Mouse (Mus musculus) layer of hippocampus, postnatal 10 days (tissue): ENCODE data around the gene Actb. TPM values are rescaled to one million over a fixed set of nuclear protein-coding genes. Genes with fewer than 3 reads are reported as not detected.

ENCODE experiments used
- DNase-seq, 2 experiments: peaks; one replicate each; pipeline ENCODE4 v3.0.0; 2021; ENCODE audit warnings: low spot score in 2 of 2
- total RNA-seq, 2 experiments: library from RNA; stranded (reverse); gene quantifications; 2 replicates each; pipeline ENCODE4 v1.2.3; 2021

Gene Actb
- total RNA-seq, 2 experiments from 2014 or later, result 4,137 to 4,167 TPM

DNA sequence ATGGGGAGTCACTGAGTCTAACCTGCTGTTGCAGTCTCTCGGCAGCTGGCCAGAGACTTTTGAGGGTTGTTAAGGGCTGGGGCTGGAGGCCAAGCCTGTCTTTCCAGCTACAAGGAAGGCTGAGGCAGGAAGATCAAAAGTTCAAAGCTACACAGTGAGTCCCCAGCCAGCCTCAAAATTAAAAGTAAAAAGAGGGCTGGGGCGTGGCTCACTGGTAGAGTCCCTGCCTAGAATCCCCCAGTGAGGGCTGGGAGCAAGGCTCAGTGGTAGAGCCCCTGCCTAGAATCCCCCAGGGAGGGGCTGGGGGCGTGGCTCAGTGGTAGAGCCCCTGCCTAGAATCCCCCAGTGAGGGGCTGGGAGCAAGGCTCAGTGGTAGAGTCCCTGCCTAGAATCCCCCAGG, 17.2 kb upstream of the Actb start:
- DNase-seq, result no peak

- DNase-seq, result no peak
These were observed 15.7 kb upstream of the Actb start for GRCm38 (mm10) chr5:142922251-142922650.

DNA sequence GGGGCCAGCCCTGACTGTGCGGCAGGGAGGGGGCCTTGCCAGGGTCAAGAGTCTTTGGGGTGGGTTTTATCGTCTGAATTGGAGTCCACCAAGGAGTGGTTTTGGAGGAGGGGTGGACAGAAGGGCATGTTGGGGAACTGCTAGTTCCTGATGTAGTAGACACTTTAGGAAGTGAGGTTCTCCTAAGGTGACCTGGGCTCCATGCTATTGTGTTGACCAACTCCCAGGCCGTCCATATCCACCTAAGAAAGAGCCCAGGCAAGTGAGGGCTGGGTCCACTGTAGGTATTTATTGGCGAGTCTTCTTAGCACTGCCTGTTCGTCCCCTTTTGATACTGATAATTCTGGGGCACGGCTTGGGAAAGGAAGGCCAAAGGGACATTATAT, 14.5 kb upstream of the Actb start:
- no peak for DNase-seq

DNA sequence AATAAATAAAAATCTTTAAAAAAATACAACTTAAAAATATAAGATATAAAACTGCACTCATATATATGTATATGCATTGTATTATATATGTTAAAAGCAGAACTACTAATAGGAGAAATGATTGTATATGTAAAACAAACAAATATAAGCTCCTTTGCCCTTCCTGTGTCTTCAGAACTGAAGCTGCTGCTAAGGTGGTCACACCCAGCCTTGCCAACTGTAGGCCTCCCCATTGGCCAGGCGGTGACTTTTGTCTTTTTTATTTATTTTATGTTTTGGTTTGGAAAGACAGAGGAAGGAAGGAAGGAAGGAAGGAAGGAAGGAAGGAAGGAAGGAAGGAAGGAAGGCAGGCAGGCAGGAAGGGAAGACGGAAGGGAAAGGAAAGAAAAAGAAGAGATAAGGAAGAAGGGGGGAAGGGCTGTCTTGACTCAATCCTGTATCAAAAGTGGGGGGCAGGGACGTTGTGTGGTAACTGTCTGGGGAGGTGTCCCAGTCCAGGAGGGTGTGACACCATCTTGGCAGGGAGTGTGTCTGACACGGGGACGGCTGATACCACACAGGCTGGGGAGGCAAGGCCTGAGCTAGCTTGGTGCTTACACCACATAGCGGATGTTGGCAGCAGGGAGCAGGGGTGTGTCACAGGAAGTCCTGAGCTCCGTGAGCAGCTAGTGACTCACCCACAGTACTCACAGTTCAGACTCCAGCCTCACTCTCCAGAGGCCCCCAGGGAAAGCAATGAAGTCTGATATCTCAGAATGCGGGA, 13.9 kb upstream of the Actb start:
- no peak for DNase-seq

GRCm38 (mm10) chr5:142917402-142917801, 10.8 kb upstream of the Actb start:
- DNase-seq, result no peak

DNA sequence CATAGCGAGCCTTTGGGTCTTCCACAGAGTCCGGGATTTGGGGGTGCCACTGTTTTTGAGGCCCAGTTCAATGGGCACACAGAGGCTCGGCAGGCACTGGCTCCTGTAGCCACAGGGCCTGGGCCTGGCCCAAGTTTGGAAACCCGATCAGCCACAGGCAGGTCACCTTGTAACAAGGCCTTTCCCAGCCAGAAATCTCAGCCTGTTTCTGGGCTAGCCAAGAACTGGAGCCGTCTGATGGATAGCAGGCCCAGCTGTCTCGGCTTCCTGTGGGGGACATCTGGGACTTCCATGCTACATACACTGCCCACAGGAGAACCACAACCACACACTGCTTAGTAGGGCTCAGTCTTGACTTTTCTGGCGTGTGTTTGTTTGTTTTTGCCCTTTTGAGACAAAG, 10.0 kb upstream of the Actb start:
- DNase-seq, result no peak

DNA sequence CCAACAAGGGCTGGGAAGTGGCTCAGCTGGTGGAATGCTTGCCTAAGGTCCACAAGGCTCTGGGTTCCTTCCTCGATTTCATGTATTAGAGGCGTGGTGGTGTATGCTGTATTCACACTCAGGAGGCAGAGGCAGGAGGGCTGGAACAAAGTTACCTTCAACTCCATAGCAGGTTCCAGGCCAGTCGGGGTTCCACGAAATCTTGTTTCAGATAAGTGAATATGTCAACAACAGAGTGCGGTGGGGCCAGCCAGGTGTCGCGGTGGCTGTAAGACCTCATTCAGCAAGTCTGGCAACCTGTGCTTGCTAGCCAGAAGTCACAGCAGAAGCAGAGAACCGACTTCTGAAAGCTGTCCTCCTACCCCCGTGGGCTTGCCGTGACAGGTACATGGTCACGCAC, 8.7 kb upstream of the Actb start:
- DNase-seq, result no peak

- DNase-seq, result no peak
These were observed 6.2 kb upstream of the Actb start for GRCm38 (mm10) chr5:142912739-142913138.

- DNase-seq, result no peak
These were observed 5.8 kb upstream of the Actb start for GRCm38 (mm10) chr5:142912320-142912719.

DNA sequence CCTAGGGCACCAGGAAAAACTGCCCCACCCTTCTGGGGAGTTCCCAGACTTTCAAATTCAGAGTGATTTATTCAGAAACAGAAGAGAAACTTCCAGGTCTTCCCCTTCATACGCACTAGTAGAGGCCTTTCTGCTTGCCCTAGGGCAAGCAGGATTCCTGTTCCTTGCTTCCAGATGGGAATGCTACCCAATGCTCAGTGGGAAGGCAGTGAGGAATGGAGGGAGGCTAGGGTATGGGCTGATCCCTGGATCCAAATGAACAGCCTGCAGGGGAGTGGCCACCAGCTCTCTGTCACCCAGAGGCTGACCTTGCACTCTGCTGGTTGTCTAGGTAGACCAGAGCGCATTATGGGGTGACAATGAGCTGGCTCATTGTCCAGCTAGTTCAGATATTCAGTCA, 5.1 kb upstream of the Actb start:
- DNase-seq, result no peak

GRCm38 (mm10) chr5:142909576-142910278, 3.2 kb upstream of the Actb start:
- DNase-seq, result no peak

GRCm38 (mm10) chr5:142908941-142909575, 2.5 kb upstream of the Actb start:
- no peak for DNase-seq

DNA sequence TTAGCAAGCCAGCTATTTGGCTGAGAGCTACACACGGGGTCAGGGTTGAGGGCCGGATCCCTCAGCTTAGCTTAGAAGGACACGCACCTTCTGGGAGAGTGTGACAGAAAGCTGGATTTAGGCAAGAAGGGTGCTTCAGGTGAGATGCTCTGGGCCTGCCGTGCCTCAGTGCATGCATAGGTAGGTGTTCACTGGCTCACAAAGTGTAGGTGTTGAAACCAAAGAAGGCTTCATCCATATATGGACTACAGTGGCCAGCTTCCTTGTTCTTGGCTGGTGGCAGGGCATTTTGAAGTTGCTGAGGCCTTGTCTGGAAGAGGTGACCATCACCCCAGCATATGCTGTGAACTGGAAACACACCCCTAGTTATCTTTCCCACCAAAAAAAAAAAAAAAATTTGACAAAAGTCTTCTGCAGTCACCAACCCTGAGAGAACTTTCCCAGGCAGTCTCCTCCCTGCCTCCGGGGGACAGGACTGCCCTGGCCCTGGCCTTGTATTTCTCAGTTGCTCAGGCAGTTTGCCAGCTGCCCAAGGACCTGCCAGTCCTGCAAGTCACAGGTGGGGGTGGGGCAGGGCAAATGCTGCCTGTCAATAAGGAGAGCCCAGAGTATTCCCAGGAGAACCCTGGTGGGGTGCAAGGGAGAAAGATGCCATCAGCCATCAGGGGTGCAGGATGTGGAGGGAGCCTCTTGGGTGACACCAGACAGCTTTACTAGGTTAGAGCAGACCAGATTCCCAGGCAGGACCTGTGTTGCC, 1.4 kb upstream of the Actb start:
- no peak for DNase-seq

DNA sequence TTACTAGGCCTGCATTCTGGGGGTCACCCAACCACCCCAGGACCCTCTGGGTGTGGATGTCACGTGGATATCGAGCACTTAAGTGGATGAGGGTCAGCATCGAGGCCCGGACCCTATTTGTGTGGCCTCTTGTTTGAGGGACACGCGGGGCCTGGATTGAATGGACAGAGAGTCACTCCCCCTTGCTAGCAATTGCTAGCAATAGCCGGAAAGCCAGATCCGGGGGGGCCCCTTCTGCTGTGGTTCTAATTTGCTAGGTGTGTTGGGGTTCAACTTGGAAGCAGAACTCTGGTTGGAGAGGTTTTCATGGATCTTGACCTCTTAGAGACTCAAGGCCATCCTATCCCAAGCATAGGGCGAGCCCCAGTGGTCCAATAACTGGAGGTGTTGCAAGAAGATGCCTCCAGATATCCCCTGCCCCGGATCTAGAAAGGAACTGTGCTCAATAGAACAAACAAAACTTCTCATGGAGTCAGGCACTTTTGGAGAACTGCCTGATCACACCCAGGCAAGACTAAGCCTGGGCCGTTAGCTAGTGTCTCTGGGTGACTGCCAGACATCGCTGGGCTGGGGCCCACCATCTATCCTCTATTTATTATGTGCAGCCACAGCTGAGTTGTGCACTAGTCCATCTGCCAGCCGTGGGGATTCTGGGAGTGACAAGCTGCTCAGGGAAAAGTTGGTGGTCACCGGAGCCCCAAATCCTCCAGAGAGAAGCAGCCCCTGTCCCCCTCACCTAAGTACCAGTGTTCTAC, 671 bp upstream of the Actb start:
- peak; percentile 80 to 88 for DNase-seq

- peak; percentile 99 for DNase-seq
These were observed 626 bp downstream of the Actb start for GRCm38 (mm10) chr5:142905725-142906531.

GRCm38 (mm10) chr5:142905038-142905695, 1.4 kb downstream of the Actb start:
- DNase-seq, result no peak

DNA sequence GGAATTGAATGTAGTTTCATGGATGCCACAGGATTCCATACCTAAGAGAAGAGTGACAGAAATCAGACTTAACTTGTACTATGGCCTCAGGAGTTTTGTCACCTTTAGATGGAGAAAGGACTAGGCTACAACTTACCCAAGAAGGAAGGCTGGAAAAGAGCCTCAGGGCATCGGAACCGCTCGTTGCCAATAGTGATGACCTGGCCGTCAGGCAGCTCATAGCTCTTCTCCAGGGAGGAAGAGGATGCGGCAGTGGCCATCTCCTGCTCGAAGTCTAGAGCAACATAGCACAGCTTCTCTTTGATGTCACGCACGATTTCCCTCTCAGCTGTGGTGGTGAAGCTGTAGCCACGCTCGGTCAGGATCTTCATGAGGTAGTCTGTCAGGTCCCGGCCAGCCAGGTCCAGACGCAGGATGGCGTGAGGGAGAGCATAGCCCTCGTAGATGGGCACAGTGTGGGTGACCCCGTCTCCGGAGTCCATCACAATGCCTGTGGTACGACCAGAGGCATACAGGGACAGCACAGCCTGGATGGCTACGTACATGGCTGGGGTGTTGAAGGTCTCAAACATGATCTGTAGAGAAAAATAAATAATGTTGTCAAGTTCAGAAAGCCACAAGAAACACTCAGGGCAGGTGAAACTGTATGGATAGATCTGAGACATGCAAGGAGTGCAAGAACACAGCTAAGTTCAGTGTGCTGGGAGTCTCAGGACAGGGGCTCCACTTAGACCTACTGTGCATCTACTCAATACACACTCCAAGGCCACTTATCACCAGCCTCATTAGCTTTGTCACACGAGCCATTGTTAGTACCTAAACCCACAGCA, 2.1 kb downstream of the Actb start:
- no peak for DNase-seq

- DNase-seq, result no peak
These were observed 2.9 kb downstream of the Actb start for GRCm38 (mm10) chr5:142903470-142904207.
